Mouse (Mus musculus) layer of hippocampus, adult 11-12 months (tissue): ENCODE results near the gene Foxl1.
A peak's percentile ranks its signal among the peaks of the same experiment; 100 is the strongest.
"Not testable (repeated sequence)": the region's sequence is repeated elsewhere in the genome, so short reads cannot be mapped to it uniquely, and the experiment has no call there.

ENCODE experiments used
- DNase-seq: peaks from one replicate; pipeline ENCODE4 v3.0.0; 2022; ENCODE audit warnings: low spot score

Gene Foxl1

DNA sequence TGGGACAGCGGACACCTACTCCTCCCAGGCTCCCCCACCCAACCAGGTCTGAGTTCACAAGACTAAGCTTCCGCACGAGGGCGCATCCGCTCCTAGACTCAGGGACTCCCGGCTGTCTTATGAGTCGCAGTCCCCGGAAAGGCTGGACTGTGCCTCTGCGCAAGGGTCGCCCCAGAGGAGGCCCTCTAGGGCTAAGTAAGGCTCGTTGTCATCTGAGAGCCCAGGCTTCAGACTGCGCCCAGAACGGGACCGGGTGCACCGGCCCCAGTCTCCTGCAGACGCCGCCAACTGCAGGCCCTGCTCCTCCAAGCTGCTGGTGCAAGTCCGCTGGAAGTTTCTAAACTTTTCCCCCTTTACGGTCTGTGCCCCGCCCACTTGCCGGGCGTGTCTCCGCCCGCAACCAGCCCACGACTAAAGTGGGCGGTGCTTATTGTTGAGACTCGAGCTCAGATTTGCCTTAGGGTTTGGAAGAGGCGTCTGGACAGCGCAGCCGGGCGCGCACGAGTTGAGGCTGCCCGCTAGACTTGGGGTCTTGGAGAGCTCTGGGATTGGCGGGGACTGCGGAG lies 2.3 kb upstream of the Foxl1 start:
- DNase-seq, result peak; percentile 43

DNA sequence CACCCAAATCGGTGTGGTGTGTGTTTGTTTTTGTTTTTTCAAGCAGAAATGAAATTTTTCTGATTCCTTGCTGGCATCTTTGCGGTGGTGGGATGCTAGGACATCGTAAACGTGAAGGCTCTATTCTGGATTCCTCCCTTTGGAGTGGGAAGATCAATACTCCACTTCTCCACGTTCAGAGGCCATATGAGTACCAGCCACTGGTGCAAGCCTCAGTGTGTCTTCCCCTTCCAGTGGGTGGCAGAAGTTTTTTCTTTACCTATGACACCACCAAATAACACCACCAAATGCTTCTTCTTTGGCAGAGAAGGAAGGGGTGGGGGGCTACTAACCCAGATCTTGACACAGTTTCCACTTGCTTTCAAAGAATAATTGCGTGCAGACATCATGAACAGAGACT lies 1.5 kb upstream of the Foxl1 start:
- no peak for DNase-seq

DNA sequence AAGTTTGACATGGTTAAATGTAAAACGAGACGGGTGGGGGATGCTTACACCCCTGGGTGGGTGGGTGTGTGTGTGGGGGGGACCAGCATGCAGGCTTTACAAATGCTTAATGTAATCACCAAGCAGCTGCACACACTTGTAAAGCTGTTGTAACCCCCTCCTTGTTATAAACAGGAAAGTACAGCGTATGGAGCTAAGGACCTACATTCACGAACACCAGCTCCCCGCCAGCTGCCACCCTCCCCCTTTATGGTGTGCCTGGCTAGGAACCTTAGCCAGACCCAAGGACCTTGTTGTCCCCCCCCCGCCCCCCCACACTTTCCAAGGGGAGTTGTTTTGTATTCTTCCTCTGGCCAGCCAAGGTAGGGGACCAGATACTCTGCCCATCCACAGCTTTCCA lies 1.0 kb upstream of the Foxl1 start:
- no peak for DNase-seq

GRCm38 (mm10) chr8:121127291-121127701 lies 444 bp upstream of the Foxl1 start:
- DNase-seq, result no peak

DNA sequence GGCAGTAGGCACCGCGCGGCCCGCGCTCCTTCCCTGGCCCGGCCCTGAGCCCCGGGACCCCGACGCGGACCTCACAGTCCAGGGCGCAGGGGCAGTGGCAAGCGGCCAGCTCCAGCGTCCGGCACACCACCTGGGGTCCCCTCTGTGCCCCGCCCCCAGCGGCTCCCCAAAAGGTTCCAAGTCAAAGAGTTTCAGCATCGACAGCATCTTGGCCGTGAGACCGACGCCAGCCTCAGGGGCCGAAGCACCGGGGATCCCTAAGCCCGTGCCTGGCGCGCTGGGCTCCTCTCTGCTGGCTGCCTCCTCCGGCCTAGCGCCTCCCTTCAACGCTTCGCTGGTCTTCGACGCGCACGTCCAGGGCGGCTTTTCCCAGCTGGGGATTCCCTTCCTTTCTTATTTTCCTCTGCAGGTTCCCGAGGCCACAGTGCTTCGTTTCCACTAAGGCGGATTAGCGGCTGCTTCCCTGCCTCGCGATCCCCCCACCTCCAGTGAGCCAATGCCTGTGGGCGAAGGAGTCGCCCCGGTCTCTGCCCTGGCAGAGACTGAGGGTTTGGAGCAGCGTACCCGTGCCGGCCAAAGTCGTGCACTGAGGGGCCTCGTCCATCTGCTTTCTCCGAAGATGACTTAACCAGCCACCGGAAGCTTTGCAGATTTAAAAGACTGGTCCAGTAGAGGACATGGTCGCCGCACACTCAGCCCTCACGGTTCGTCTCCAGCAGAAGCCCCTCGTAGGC lies 958 bp downstream of the Foxl1 start:
- DNase-seq, result no peak

DNA sequence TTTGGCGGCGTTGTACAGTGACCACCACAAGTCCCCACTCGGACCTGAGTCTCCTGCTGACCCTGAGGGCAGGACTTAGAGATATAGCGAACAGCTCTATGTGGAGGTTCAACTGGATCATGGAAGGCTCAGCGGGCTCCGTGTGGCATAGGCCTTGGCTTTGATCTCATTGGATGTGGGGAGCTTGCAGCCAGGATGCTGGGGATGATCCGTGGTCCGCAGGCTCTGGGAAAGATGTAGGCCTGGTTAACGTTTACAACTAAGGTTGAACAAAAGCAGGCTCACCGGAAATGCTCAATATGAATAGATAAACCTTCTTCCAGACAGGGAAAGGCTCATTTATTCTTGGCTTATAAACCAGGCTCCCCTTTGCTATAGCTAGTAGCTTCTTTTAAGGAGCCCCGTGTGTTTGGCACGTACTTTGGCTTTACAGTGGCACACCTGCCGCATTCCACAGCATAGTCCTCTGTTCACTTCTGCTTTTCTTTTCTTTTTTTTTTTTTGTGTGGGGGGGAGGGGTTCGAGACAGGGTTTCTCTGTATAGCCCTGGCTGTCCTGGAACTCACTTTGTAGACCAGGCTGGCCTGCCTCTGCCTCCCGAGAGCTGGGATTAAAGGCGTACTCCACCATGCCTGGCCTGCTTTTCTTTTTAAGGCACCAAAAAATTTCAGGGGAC lies 1.7 kb downstream of the Foxl1 start:
- no peak for DNase-seq

GRCm38 (mm10) chr8:121130522-121130921 lies 2.8 kb downstream of the Foxl1 start:
- DNase-seq, result no peak

DNA sequence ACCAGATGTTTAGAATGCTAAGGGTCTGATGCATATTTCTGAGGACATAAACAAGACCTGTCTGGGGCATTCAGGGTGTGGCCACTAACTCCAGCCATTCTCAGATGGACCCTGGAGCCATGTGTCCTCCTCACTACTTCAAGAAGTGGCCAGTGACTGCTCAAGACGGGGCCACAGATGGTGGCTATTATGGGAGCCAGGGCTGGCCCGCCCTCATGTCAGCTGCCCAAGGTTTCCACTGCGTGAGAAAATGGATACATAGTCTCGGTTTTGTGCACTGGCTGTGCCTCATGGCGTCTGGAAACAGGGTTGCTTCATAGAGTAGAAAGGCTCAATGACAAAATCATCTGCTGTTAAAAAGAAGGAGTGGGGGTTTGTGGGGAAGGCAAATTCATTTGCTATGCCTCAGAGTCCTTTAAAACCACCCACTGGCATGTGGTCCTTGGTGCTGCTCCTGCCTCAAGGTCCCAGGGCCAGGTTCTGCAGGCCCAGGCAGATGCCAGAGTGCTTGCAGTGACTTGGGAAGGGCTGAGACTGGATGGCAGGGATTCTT lies 5.3 kb downstream of the Foxl1 start:
- no peak for DNase-seq

GRCm38 (mm10) chr8:121134102-121134501 lies 6.4 kb downstream of the Foxl1 start:
- DNase-seq, result no peak

DNA sequence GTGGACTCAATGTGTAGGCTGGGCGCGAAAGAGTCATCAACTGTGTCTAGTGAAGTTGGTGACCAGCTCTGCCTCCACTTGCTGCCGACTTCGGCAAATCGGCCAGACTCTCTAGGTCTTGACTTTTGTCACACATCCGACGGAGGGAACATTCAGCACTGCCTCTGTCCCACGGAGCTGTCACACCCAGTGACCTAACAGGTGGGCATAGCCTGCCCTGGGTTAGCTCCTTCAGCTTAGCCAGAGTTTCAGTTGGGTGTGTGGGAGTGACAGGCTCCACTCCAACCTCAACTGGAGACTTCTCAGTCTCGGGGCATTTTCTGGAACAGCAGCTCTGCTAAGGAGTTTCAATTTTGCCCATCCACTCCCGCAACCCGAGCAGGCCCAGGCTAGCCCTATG lies 6.8 kb downstream of the Foxl1 start:
- no peak for DNase-seq

DNA sequence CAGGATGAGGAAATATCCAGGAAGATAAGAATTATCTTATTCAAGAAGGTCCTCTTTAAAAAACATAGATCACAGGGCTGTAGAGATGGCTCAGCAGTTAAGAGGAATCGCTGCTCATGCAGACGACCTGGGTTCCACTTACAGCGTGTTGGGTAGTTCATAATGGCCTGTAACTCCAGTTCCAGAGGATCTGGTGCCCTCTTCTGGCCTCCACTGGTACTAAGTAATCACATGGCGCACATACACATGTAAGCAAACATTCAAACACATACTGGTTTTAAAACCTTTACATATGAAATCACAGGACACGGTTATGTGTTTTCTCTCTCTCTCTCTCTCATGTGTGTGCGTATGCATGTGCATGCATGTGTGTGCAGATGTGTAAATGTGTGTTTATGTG lies 9.1 kb downstream of the Foxl1 start:
- no peak for DNase-seq

- DNase-seq, result not testable (repeated sequence)
These were observed 17.9 kb downstream of the Foxl1 start for GRCm38 (mm10) chr8:121145457-121146134.

- no peak for DNase-seq
These were observed 20.9 kb downstream of the Foxl1 start for GRCm38 (mm10) chr8:121148573-121149083.

DNA sequence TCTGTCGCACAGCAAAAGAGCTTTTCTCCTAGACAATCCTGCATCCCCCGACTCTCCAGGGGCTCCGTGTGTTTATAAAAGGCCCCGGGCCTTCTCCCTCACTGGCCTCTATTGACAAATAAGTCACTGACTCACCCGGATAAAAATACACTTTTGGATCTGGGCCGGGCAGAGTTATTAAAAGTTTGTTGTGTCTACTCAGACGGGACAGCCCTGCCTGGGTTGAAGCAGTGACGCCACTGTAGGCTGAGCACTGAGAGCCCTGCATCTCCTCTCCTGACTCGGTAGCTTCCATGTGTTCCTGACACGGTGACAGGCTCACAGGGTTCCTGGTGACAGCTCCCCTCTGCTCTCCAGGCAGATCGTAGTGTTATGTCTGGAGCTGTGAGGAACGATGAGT lies 24.7 kb downstream of the Foxl1 start:
- no peak for DNase-seq

GRCm38 (mm10) chr8:121156990-121157491 lies 29.3 kb downstream of the Foxl1 start:
- no peak for DNase-seq

- DNase-seq, result no peak
These were observed 31.1 kb downstream of the Foxl1 start for GRCm38 (mm10) chr8:121158812-121159211.

GRCm38 (mm10) chr8:121161437-121161836 lies 33.7 kb downstream of the Foxl1 start:
- DNase-seq, result no peak

DNA sequence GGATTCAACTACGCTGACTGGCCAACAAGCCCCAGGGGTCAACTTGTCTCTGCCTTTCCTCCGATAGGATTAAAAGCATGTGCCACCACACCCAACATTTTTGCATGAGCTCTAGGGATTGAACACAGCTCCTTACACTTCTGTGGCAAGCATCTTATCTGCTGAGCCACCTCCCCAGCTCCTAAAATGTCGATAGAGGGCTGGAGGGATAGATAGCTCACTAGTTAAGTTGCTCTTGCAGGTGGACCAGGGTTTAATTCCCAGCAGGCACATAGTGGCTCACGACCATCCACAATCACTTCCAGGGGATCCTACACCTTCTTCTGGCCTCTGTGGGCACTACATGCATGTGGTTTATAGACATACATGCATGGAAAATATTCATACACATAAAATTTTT lies 34.7 kb downstream of the Foxl1 start:
- DNase-seq, result no peak

DNA sequence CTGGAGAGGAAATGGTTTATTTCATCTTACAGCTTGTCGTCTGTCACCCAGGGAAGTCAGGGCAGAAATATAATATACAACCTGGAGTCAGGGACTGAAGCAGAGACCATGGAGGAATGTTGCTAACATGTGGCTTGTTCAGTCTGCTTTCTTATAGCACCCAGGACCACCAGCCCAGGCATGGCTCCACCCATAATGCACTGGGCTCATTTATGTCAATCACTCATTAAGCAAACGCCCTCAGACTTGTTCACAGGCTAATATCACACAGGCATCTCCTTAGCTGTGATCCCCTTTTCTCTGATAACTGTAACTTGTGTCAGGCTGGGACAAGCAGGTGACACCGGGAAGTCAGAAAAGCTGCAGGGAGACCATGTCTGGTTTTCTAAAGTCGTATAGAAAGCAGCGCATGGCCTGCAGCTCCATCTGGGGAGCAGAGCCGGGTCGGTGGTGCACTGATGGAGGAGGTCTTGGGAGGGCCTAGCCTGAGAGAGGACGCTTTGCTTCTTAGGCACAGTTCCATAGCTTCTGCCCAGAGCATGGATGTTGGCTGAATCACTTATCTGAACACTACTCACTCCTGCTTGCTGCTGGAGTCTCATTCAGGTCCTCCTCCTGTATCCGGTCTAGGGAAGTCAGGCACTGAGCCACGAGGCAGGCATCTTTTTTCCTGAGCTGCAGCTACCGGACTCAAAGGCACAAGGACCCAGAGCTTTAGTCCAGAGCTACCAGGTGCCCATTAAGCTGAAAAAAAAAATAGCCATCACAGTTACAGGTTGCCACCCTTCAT lies 35.4 kb downstream of the Foxl1 start:
- no peak for DNase-seq

- DNase-seq, result no peak
These were observed 36.3 kb downstream of the Foxl1 start for GRCm38 (mm10) chr8:121164017-121164469.

GRCm38 (mm10) chr8:121168033-121168432 lies 40.3 kb downstream of the Foxl1 start:
- no peak for DNase-seq
